Mouse (Mus musculus): ENCODE measurements around the gene Clmn. TPM values are rescaled to one million over a fixed set of nuclear protein-coding genes. Genes with fewer than 3 reads are reported as not detected.

Clmn gene
- total RNA-seq, 2 experiments from 2014 or later, result 67.8 to 72.5 TPM

DNA sequence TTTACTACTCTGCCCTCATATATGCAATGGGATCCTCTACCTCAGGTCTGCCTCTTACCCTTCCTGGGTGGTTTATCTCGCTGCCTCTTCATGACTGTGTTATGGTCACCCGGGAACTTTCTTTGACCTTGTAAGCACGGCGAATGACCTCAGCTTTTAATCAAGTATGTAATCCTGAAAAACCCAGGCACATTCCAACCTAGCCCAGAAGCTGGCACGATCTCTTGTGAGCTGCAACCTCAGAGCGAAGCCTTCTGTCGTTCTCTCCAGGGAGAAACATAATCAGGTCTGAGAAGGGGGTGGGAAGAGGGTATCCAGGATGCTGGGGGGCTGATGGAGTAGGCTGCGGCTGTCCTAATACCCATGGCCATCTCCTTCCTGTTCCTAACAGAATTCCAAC lies 45.8 kb downstream of the Clmn start:
- no peak for DNase-seq (ENCODE audit: low spot score in 2 of 2)

- DNase-seq (ENCODE audit: low spot score in 2 of 2), result no peak
Measured at GRCm38 (mm10) chr12:104818057-104818456, 46.8 kb downstream of the Clmn start.

DNA sequence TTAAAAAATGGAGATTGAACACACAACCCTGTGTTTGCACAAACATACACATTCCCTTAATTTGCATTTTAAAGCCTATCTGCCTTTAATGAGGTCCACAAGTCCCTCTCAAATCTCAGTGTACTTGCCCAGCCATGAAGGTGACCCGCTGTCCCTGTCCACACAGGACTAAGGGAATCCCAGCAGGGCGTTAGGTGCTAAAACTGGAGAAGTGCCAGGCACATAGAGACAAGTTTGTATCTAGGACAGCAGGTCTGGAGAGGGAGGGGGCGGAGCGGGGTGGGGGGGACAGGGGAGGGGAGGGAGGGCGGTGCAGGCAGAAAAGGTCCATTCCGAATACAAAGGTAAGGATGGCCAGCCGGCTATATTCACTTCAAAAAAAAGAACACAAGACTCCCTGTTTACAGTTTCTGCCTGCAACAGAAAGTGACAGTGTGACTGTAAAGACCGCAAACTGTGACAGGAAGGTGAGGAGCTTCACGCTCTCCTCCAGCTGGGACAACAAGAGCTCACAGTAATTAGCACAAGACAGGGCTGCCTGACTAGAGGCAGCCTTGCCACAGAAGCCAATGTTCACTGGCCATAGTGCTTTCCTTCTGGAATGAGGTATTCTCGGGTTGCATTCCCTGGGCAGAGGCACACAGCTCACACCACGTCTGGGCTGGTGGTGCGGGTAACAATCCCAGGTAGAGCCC lies 47.6 kb downstream of the Clmn start:
- no peak for DNase-seq (ENCODE audit: low spot score in 2 of 2)

GRCm38 (mm10) chr12:104814291-104814690 lies 50.6 kb downstream of the Clmn start:
- DNase-seq (ENCODE audit: low spot score in 2 of 2), result no peak

- no peak for DNase-seq (ENCODE audit: low spot score in 2 of 2)
Measured at GRCm38 (mm10) chr12:104813762-104814161, 51.1 kb downstream of the Clmn start.

- DNase-seq (ENCODE audit: low spot score in 2 of 2), result no peak
Measured at GRCm38 (mm10) chr12:104812711-104813110, 52.2 kb downstream of the Clmn start.

DNA sequence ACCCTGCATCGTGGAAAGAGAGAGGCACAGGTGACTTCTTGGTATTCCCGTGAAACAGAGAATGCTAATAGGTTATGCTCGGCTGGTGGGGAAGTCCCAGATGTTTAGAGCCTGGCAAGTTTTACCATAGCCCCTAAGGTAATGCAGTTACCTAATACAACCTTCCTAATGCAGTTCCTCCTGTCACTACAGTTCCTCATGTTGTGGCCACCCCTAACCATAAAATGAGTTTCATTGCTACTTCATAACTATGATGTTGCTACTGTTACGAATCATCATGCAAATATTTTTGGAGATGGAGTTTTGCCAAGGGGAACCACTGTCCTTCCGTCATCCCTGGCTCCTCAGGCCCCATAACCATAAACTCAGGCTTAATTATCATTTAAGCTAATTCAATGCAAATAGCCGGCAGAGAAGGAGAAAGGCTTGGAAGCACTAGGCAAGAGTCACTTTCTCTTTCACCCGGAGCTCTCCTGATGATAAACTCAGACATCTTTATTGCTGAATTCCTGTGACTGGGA lies 53.9 kb downstream of the Clmn start:
- no peak for DNase-seq (ENCODE audit: low spot score in 2 of 2)

DNA sequence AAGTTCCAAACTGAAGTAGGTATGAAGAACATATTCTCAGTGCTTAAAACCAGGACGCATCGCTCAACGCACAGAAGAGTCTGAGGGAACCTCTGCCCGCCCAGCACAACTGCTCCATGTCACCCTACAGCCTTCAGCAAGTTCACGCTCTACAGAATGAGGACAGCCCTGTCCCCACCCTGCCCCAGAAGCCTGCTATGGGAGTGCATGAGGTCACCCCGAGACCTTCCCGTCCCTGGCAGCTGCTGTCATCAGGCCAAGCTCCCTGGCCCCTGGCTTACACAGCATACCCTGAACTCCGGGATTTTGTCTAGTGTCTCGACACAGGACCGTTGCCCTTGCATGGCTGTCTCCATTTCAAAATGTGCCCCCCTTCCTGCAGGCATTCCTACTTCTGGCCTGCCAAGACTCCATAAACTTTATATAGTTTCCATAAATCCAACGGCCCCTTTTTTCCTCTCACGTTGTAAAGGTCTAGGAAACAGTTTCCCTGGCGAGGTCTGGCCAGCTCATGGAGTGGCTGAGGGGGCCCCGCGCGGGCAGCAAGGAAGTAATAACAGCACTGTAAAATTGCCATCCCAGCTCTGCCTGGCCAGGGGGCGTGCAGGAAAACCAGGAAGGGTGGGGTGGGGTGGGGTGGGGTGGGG lies 56.3 kb downstream of the Clmn start:
- DNase-seq (ENCODE audit: low spot score in 2 of 2), result no peak

- DNase-seq (ENCODE audit: low spot score in 2 of 2), result peak in 1 of 2 experiments; percentile 24
Measured at GRCm38 (mm10) chr12:104806680-104807375, 58.0 kb downstream of the Clmn start.

- no peak for DNase-seq (ENCODE audit: low spot score in 2 of 2)
Measured at GRCm38 (mm10) chr12:104801494-104802260, 63.2 kb downstream of the Clmn start.

- no peak for DNase-seq (ENCODE audit: low spot score in 2 of 2)
Measured at GRCm38 (mm10) chr12:104799365-104799764, 65.5 kb downstream of the Clmn start.

DNA sequence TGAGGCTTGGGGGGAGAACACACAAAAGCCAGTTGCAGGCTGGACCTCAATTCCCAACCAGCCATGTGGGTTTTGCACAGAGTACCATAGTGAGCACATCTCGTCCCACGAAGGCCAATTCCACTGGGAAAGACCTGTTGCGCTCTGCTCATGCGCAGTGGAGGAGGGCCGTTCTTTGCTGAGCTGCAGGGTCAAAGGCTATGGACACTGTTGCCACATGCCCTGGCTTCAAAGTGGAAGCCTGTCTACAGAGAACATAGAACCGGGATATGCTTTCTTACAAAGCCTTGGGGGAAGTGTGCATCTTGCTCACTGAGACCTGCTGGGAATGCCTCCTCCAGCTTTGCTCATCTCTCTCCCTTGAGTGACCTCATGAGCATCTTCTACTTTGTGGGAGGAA lies 67.0 kb downstream of the Clmn start:
- no peak for DNase-seq (ENCODE audit: low spot score in 2 of 2)

- no peak for DNase-seq (ENCODE audit: low spot score in 2 of 2)
Measured at GRCm38 (mm10) chr12:104796635-104797378, 68.1 kb downstream of the Clmn start.

GRCm38 (mm10) chr12:104794957-104795356 lies 69.9 kb downstream of the Clmn start:
- DNase-seq (ENCODE audit: low spot score in 2 of 2), result no peak

- no peak for DNase-seq (ENCODE audit: low spot score in 2 of 2)
Measured at GRCm38 (mm10) chr12:104793486-104793885, 71.4 kb downstream of the Clmn start.

- DNase-seq (ENCODE audit: low spot score in 2 of 2), result no peak
Measured at GRCm38 (mm10) chr12:104777603-104778002, 87.3 kb downstream of the Clmn start.

- no peak for DNase-seq (ENCODE audit: low spot score in 2 of 2)
Measured at GRCm38 (mm10) chr12:104771941-104772340, 92.9 kb downstream of the Clmn start.

DNA sequence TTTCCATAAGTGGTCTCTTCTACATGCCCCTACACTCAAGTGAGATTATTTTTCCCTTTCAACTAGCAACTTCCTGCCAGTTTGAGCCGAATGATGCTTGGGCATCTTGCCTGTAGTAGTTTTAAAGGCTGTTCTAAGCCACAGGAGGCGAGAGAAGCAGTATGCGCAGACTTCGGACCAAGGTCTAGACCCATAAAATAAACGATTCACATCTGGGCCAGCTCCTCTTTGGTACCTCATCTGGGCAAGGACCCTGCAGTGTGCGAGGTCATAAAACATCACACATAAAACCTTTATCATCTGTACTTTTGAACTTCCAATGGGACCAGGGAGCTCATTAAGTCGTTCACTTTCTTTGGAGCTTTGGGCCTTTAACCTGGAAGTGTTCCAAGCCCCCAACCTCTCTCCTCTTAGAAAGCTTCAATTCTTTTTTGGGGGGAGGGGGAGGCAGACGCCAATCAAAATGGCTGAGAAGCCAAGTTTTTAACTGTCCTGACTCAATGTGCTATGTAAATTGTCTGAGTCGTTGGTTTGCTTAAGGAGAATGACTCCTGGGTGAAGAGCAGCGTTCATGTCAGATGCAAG lies 95.6 kb downstream of the Clmn start:
- DNase-seq (ENCODE audit: low spot score in 2 of 2), result no peak

DNA sequence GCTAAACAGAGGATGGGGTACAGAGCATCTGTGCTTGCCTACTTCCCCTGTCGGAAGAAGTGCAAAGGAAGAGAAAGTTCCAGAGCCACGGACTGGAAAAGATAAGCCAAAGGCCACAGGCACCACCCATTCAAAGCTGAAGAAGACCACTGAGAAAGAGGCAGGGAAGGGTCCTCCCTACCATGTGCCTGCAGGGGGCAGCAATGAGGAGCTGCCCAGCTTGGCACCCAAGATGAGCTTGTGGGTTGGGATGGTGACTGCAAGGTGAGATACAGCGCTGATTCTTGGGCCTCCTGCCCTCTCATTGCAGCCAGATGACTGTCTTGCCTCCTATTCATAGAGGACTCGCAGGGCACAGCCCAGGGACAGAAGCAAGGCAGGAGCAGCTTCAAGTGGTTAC lies 97.7 kb downstream of the Clmn start:
- no peak for DNase-seq (ENCODE audit: low spot score in 2 of 2)

DNA sequence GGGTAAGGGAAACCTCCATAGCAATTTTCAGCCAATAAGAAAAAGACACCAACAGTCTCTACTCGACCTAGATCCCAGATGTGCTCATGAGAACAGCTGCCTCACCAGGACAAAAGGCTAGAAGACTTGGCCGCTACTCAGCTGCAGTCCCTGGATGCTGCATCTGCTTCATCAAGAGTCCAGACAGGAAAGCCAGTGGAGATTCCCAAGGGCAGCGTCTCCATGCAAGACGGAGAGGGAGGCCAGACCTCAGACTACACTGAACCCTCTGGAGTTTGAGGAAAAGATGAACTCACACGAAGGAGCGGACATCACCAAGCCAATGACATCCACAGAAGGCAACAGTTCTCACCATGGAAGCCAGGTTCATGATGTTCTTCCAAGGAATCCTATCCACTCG lies 99.1 kb downstream of the Clmn start:
- DNase-seq (ENCODE audit: low spot score in 2 of 2), result no peak

Measured in layer of hippocampus, postnatal 14 days (tissue).